Mouse (Mus musculus): ENCODE measurements at regions not wholly inside any gene's neighbourhood (a gene's known extent, or its start where the extent isn't known, plus 50 kb on each side); places are given as distances from the start of the nearest gene placed in this dataset.

DNA sequence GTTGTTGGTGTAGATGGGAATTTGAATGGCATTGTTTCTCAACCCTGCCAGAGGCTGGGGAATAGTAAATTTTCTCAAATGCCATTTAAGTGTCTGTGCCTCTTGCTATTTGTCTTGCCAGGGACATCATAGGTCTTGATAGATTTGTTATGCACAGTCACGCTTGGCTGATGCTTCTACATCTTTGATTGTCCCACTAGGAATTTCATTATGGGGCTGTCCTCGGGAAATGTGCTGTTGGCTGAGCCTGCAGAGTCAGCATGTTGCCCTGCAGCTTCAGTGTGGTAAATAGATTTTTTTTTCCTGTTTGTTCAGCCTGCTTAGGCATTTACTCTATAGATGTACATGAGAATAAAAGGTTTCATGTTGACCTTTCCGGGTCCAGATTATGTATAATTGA is 354.9 kb upstream of the Fam98a start:
- Histone ChIP-seq H3K4me2 (ENCODE audit: low read depth, low read length) (no peak overlapping the region), H3K27ac (no peak overlapping the region), H3K4me3 (ENCODE audit: low read length) (no peak overlapping the region), H3K4me1 (ENCODE audit: insufficient read depth, low read length) (0 out of 2 replicates have a peak, but pooled peaks cover 3% of the 10 kb centered on the region), H3K9ac (replicated peaks; ENCODE audit: low read length) (no peak overlapping the region), H3K9me3 (ENCODE audit: low read length) (no peaks in the 10 kb centered on the region), H3K36me3 (ENCODE audit: insufficient read depth, low read length) (no peaks in the 10 kb centered on the region), H3K27me3 (ENCODE audit: insufficient read depth, low read length) (no peaks in the 10 kb centered on the region)
- 18% methylated on average over 3 of the region's 3 CpGs for WGBS
- DNase-seq (ENCODE audit: low spot score): peak; percentile 22
- ATAC-seq: peak; percentile 59; the same call in 1 of the 2 replicates
- no peak for TF ChIP-seq CTCF (IDR thresholded peaks at IDR 0.05; ENCODE audit: low read depth)

DNA sequence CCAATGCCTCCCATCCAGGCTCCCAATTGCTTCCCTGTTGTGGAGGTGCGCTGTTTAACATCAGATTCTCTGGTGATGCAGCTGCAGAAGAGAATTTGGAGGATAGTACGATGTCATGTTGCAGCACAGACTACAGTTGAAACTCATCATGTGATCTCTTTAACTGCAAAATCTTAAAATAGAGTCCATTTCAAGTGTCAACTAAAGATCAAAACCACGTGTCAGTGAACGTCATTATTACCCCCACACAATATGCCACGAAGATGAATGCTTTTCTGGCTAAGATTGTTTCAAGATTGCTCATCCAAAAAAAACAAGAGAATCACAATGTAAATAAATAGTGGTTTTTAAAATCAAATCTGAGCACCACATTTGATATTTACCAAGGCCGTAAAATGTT is 343.7 kb upstream of the Fam98a start:
- Histone ChIP-seq H3K4me3 (ENCODE audit: low read length) (no peak overlapping the region), H3K4me2 (ENCODE audit: low read depth, low read length) (no peak overlapping the region), H3K27ac (no peak overlapping the region), H3K9ac (replicated peaks; ENCODE audit: low read length) (no peak overlapping the region), H3K4me1 (ENCODE audit: insufficient read depth, low read length) (no peaks in the 10 kb centered on the region), H3K9me3 (ENCODE audit: low read length) (no peaks in the 10 kb centered on the region), H3K27me3 (ENCODE audit: insufficient read depth, low read length) (no peaks in the 10 kb centered on the region), H3K36me3 (ENCODE audit: insufficient read depth, low read length) (no peaks in the 10 kb centered on the region)
- DNase-seq (ENCODE audit: low spot score) (no peak), ATAC-seq (no peak)
- WGBS: 80% methylated on average over 6 of the region's 6 CpGs
- TF ChIP-seq CTCF (IDR thresholded peaks at IDR 0.05; ENCODE audit: low read depth): no peak

- Histone ChIP-seq H3K4me1 (ENCODE audit: insufficient read depth, low read length) (no peaks in the 10 kb centered on the region), H3K4me2 (ENCODE audit: low read depth, low read length) (no peak overlapping the region), H3K27ac (no peak overlapping the region), H3K9ac (replicated peaks; ENCODE audit: low read length) (no peak overlapping the region), H3K36me3 (ENCODE audit: insufficient read depth, low read length) (no peaks in the 10 kb centered on the region), H3K27me3 (ENCODE audit: insufficient read depth, low read length) (no peaks in the 10 kb centered on the region), H3K9me3 (ENCODE audit: low read length) (no peaks in the 10 kb centered on the region), H3K4me3 (ENCODE audit: low read length) (no peak overlapping the region)
- ATAC-seq (no peak), DNase-seq (ENCODE audit: low spot score) (no peak)
- WGBS: 55% methylated on average over 4 of the region's 4 CpGs
- TF ChIP-seq CTCF (IDR thresholded peaks at IDR 0.05; ENCODE audit: low read depth): no peak
Observed at GRCm38 (mm10) chr17:75894934-75895333, 343.2 kb upstream of the Fam98a start.

GRCm38 (mm10) chr17:75893559-75893958 is 341.8 kb upstream of the Fam98a start:
- Histone ChIP-seq H3K9ac (replicated peaks; ENCODE audit: low read length) (no peak overlapping the region), H3K4me2 (ENCODE audit: low read depth, low read length) (no peak overlapping the region), H3K27me3 (ENCODE audit: insufficient read depth, low read length) (no peaks in the 10 kb centered on the region), H3K4me1 (ENCODE audit: insufficient read depth, low read length) (no peaks in the 10 kb centered on the region), H3K9me3 (ENCODE audit: low read length) (no peaks in the 10 kb centered on the region), H3K27ac (no peak overlapping the region), H3K36me3 (ENCODE audit: insufficient read depth, low read length) (no peaks in the 10 kb centered on the region), H3K4me3 (ENCODE audit: low read length) (no peak overlapping the region)
- TF ChIP-seq CTCF (IDR thresholded peaks at IDR 0.05; ENCODE audit: low read depth): no peak
- ATAC-seq (no peak), DNase-seq (ENCODE audit: low spot score) (no peak)
- 31% methylated on average over 1 of the region's 1 CpGs for WGBS

- TF ChIP-seq CTCF (IDR thresholded peaks at IDR 0.05; ENCODE audit: low read depth): no peak
- no peak for ATAC-seq
- Histone ChIP-seq H3K27me3 (ENCODE audit: insufficient read depth, low read length) (no peaks in the 10 kb centered on the region), H3K9ac (replicated peaks; ENCODE audit: low read length) (no peak overlapping the region), H3K4me1 (ENCODE audit: insufficient read depth, low read length) (no peaks in the 10 kb centered on the region), H3K9me3 (ENCODE audit: low read length) (no peaks in the 10 kb centered on the region), H3K4me2 (ENCODE audit: low read depth, low read length) (no peak overlapping the region), H3K36me3 (ENCODE audit: insufficient read depth, low read length) (no peaks in the 10 kb centered on the region), H3K27ac (no peak overlapping the region), H3K4me3 (ENCODE audit: low read length) (no peak overlapping the region)
- no peak for DNase-seq (ENCODE audit: low spot score)
- 89% methylated on average over 4 of the region's 4 CpGs for WGBS
Observed at GRCm38 (mm10) chr17:75892156-75892555, 340.4 kb upstream of the Fam98a start.

DNA sequence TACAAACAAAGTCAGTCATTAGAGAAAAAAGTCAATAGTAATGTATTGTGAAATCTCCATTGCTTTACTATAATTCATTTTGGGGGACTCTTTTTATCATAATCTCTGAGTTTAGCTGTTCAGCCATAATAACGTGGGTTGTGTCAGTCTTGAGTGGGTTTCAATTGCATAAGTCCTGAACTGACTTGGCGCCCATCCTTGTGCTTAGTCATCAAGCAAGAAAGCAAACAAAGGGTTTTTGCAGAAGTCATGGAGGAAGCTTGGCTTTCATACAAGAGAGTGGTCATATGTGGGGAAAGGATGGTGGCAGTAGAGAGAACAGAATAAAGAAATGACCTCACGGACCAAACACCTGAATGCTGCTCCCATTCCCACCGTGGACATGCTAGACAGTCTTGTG is 339.8 kb upstream of the Fam98a start:
- no peak overlapping the region for H3K27ac ChIP-seq
- ATAC-seq: no peak
- H3K9me3 ChIP-seq (ENCODE audit: low read length): no peaks in the 10 kb centered on the region
- no peak overlapping the region for H3K4me2 ChIP-seq (ENCODE audit: low read depth, low read length)
- H3K36me3 ChIP-seq (ENCODE audit: insufficient read depth, low read length): no peaks in the 10 kb centered on the region
- TF ChIP-seq CTCF (IDR thresholded peaks at IDR 0.05; ENCODE audit: low read depth): no peak
- no peaks in the 10 kb centered on the region for H3K4me1 ChIP-seq (ENCODE audit: insufficient read depth, low read length)
- no peak overlapping the region for H3K9ac ChIP-seq (replicated peaks; ENCODE audit: low read length)
- 85% methylated on average over 4 of the region's 4 CpGs for WGBS
- no peak for DNase-seq (ENCODE audit: low spot score)
- H3K27me3 ChIP-seq (ENCODE audit: insufficient read depth, low read length): no peaks in the 10 kb centered on the region
- H3K4me3 ChIP-seq (ENCODE audit: low read length): no peak overlapping the region

DNA sequence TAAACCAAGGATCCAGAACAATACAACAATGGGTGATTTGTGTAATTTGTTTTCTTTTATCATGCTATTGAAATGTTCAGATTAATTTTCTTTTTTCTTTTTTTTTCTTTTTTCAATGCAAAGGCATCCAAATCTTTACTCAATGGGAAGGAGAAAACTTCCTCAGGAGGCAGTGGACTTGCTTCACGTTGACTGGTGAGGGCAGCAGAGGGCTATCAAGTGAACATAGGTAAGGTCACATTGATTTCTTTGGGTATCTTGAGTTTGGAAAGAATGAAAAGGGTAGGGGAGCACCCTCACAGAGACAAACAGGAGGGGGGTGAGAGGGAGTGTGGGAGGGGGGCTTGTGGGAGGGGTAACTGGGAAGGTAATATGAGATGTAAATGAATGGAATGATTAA is 326.1 kb upstream of the Fam98a start:
- peak; percentile 61 for TF ChIP-seq CTCF (IDR thresholded peaks at IDR 0.05; ENCODE audit: low read depth)
- no peaks in the 10 kb centered on the region for H3K4me1 ChIP-seq (ENCODE audit: insufficient read depth, low read length)
- H3K27me3 ChIP-seq (ENCODE audit: insufficient read depth, low read length): no peaks in the 10 kb centered on the region
- 40% methylated on average over 1 of the region's 1 CpGs for WGBS
- no peak for ATAC-seq
- no peaks in the 10 kb centered on the region for H3K9me3 ChIP-seq (ENCODE audit: low read length)
- DNase-seq (ENCODE audit: low spot score): peak; percentile 51
- H3K4me2 ChIP-seq (ENCODE audit: low read depth, low read length): no peak overlapping the region
- H3K27ac ChIP-seq: no peak overlapping the region
- H3K36me3 ChIP-seq (ENCODE audit: insufficient read depth, low read length): no peaks in the 10 kb centered on the region
- H3K9ac ChIP-seq (replicated peaks; ENCODE audit: low read length): no peak overlapping the region
- no peak overlapping the region for H3K4me3 ChIP-seq (ENCODE audit: low read length)

All from hindbrain, postnatal 0 days (tissue).